Comparison of ENCODE assay signal across 12 mouse cellular contexts in genomic region chr2:127523950-127524729, GRCm38 (mm10). TPM values are rescaled to one million over a fixed set of nuclear protein-coding genes. Genes with fewer than 3 reads are reported as not detected.
DNase-seq lines count a peak whose midpoint lies in the region; ATAC-seq lines count a peak whose summit lies in the region.
"Had no signal": no experiment of that assay in that cellular context is flagged by ENCODE, and none has a peak within 500 bp of the region (broad histone marks: within the 10 kb centered on the region; RNA-seq: fewer than 3 reads in every experiment).

No protein-coding gene starts in this region.

- H3K9me3 ChIP-seq in heart, embryonic 10.5 days = no peaks in the 10 kb centered on the region
- H3K9me3 ChIP-seq in liver, embryonic 12.5 days (replicated peaks) = no peaks in the 10 kb centered on the region
- no peaks in the 10 kb centered on the region for H3K9me3 ChIP-seq in liver, embryonic 11.5 days (ENCODE audit: control insufficient read depth, low read length)
- H3K9me3 ChIP-seq: limb, embryonic 12.5 days had no signal

- ATAC-seq in liver, embryonic 12.5 days = 0 out of 2 replicates have a peak, but pooled peaks have one; percentile 25
- ATAC-seq in liver, embryonic 11.5 days (replicated peaks; ENCODE audit: low FRiP score) = no peak
- ATAC-seq in hematopoietic stem cell, adult 5-6 weeks (replicated peaks in 1 of 2; ENCODE audit: insufficient read depth in 1 of 2, low FRiP score in 2 of 2, low TSS enrichment in 1 of 2, low read depth in 1 of 2, poor library complexity in 2 of 2, severe bottlenecking in 2 of 2) = peak; percentile 60 to 76
- ATAC-seq: inflammation-experienced regulatory T-cells, adult 6 months had no signal

- no peak overlapping the region for H3K27ac ChIP-seq in heart, embryonic 10.5 days
- no peak overlapping the region for H3K27ac ChIP-seq in liver, embryonic 12.5 days
- no peak overlapping the region for H3K27ac ChIP-seq in liver, embryonic 11.5 days (ENCODE audit: low read depth, low read length)
- H3K27ac ChIP-seq: limb, embryonic 12.5 days had no signal

- H3K4me2 ChIP-seq in liver, embryonic 12.5 days = no peak overlapping the region
- no peak overlapping the region for H3K4me2 ChIP-seq in liver, embryonic 11.5 days
- H3K4me2 ChIP-seq: limb, embryonic 12.5 days had no signal

- H3K9ac ChIP-seq in liver, embryonic 12.5 days = no peak overlapping the region
- H3K9ac ChIP-seq in liver, embryonic 11.5 days (ENCODE audit: low read depth, low read length) = no peak overlapping the region
- H3K9ac ChIP-seq: limb, embryonic 12.5 days had no signal

- intact Hi-C loops in left cerebral cortex, postnatal 14 days (cut with DNase I) = no loop called here

- peak; percentile 95 for DNase-seq in heart, adult 11 months
- DNase-seq in heart, embryonic 10.5 days (ENCODE audit: low spot score) = no peak
- no peak for DNase-seq in liver, embryonic 11.5 days (ENCODE audit: low spot score)
- peak; percentile 91 for DNase-seq in brain, adult 2 months (ENCODE audit: low read depth, low spot score)
- no peak for DNase-seq in MN1 (ENCODE audit: low spot score)
- no peak for DNase-seq in left cerebral cortex, postnatal 14 days (ENCODE audit: low spot score in 2 of 2)
- DNase-seq: embryo, embryonic 11 days had no signal

- no peak overlapping the region for H3K4me3 ChIP-seq in heart, embryonic 10.5 days
- no peak overlapping the region for H3K4me3 ChIP-seq in liver, embryonic 12.5 days
- H3K4me3 ChIP-seq in liver, embryonic 11.5 days (ENCODE audit: low read depth, low read length) = no peak overlapping the region
- H3K4me3 ChIP-seq: limb, embryonic 12.5 days had no signal

- H3K4me1 ChIP-seq in heart, embryonic 10.5 days = peaks cover 26% of the 10 kb centered on the region
- peaks cover 15% of the 10 kb centered on the region; the same call in 1 of the 2 replicates for H3K4me1 ChIP-seq in liver, embryonic 12.5 days
- peaks cover 7% of the 10 kb centered on the region for H3K4me1 ChIP-seq in liver, embryonic 11.5 days (replicated peaks; ENCODE audit: control insufficient read depth, insufficient read depth, low read length)

- H3K36me3 ChIP-seq in heart, embryonic 10.5 days = no peaks in the 10 kb centered on the region
- H3K36me3 ChIP-seq in liver, embryonic 12.5 days = no peaks in the 10 kb centered on the region
- no peaks in the 10 kb centered on the region for H3K36me3 ChIP-seq in liver, embryonic 11.5 days (ENCODE audit: control insufficient read depth, insufficient read depth, low read length)
- H3K36me3 ChIP-seq: limb, embryonic 12.5 days had no signal

- 49% methylated on average over 7 of the region's 7 CpGs for WGBS in heart, embryonic 10.5 days
- 18% methylated on average over 7 of the region's 7 CpGs for WGBS in liver, embryonic 12.5 days (ENCODE audit: insufficient replicate concordance)
- 29% methylated on average over 7 of the region's 7 CpGs for WGBS in liver, embryonic 11.5 days

- peaks cover 37% of the 10 kb centered on the region; the same call in 1 of the 2 replicates for H3K27me3 ChIP-seq in heart, embryonic 10.5 days (ENCODE audit: insufficient read depth, poor library complexity, severe bottlenecking)
- H3K27me3 ChIP-seq in liver, embryonic 12.5 days (replicated peaks) = peaks cover 27% of the 10 kb centered on the region
- H3K27me3 ChIP-seq in liver, embryonic 11.5 days (replicated peaks; ENCODE audit: control insufficient read depth, insufficient read depth, low read length) = peaks cover 19% of the 10 kb centered on the region

RNA-seq across cellular contexts. Expression of gene Kcnip3, which starts 2.2 kb away (rescaled TPM):
- 1.7 and 2.1 TPM in 2 replicates for polyA plus RNA-seq in heart, embryonic 10.5 days (2016; fragmentation: Nextera tagmentation; extraction: Ambion mirVana)
- polyA plus RNA-seq in liver, embryonic 12.5 days (2016; fragmentation: Nextera tagmentation; extraction: Ambion mirVana) = 0.70 and 0.72 TPM in 2 replicates
- polyA plus RNA-seq in liver, embryonic 11.5 days (2014; fragmentation: Nextera tagmentation; extraction: Ambion mirVana) = 1.3 and 1.4 TPM in 2 replicates
- total RNA-seq in hematopoietic stem cell, adult 5-6 weeks (2017) = 4.0 and 4.5 TPM in 2 replicates
- 10 to 100 TPM; 81.4 to 96.2 TPM for total RNA-seq in left cerebral cortex, postnatal 14 days (2021)

RNA-seq across cellular contexts. Expression of gene Prom2, which starts 17.1 kb away (rescaled TPM):
- polyA plus RNA-seq in heart, embryonic 10.5 days (2016; fragmentation: Nextera tagmentation; extraction: Ambion mirVana) = 0.33 and 1.2 TPM in 2 replicates
- not detected in 2 replicates for polyA plus RNA-seq in liver, embryonic 12.5 days (2016; fragmentation: Nextera tagmentation; extraction: Ambion mirVana)
- 0.23 and 0.25 TPM in 2 replicates for polyA plus RNA-seq in liver, embryonic 11.5 days (2014; fragmentation: Nextera tagmentation; extraction: Ambion mirVana)
- total RNA-seq in hematopoietic stem cell, adult 5-6 weeks (2017) = 0.31 and 1.1 TPM in 2 replicates
- total RNA-seq in left cerebral cortex, postnatal 14 days (2021) = under 1 TPM; 0.08 to 0.18 TPM
- polyA plus RNA-seq: C2C12 had no signal

Comparison
In these comparisons a context has a peak if more than half of its experiments do, and no peak if none do; other contexts are left out.
1. DNase-seq: peak in heart, adult 11 months (single experiment) and brain, adult 2 months (single experiment); none in heart, embryonic 10.5 days (single experiment), liver, embryonic 11.5 days (single experiment), MN1 (single experiment) and left cerebral cortex, postnatal 14 days (0 of 2).